Mouse (Mus musculus) heart, postnatal 0 days (tissue): Measurements from ENCODE around the gene Cryaa. TPM values are rescaled to one million over a fixed set of nuclear protein-coding genes. Genes with fewer than 3 reads are reported as not detected.
A peak's percentile ranks its signal among the peaks of the same experiment; 100 is the strongest.

Experiments used
- ATAC-seq: fragments of 200-750 bp; cut with Nextera tagmentation; 2 replicates; pipeline ENCODE4 v1.8.0; 2017; ENCODE audit warnings: low read depth, moderate number of reproducible peaks, moderate library complexity; ENCODE audit not compliant: insufficient read depth
- DNase-seq: peaks from one replicate; pipeline ENCODE4 v3.0.0-alpha.2; 2016; ENCODE audit warnings: low spot score
- H3K27ac ChIP-seq: fragments of 300-500 bp; sonication (generic); 2 replicates; pipeline ENCODE4 v1.5.1; 2014; ENCODE audit warnings: low read depth, mild to moderate bottlenecking
- H3K27me3 ChIP-seq: fragments of 300-500 bp; sonication (generic); 2 replicates; pipeline ENCODE4 v1.6.1; 2014; ENCODE audit warnings: low read length, mixed read lengths; ENCODE audit not compliant: control insufficient read depth, insufficient read depth
- H3K36me3 ChIP-seq: fragments of 300-500 bp; sonication (generic); replicated peaks from 2 replicates; pipeline ENCODE4 v1.6.1; 2014; ENCODE audit warnings: low read length, mixed read lengths; ENCODE audit not compliant: control insufficient read depth, insufficient read depth
- H3K4me1 ChIP-seq: fragments of 300-500 bp; sonication (generic); 2 replicates; pipeline ENCODE4 v1.6.1; 2014; ENCODE audit warnings: antibody characterized with exemption; ENCODE audit not compliant: control insufficient read depth, insufficient read depth
- H3K4me2 ChIP-seq: fragments of 300-500 bp; sonication (generic); 2 replicates; pipeline ENCODE4 v1.6.1; 2014; ENCODE audit warnings: low read depth, mild to moderate bottlenecking, low read length, moderate library complexity
- H3K4me3 ChIP-seq: fragments of 300-500 bp; sonication (generic); 2 replicates; pipeline ENCODE4 v1.5.1; 2014; ENCODE audit warnings: low read depth, low read length
- H3K9ac ChIP-seq: fragments of 300-500 bp; sonication (generic); replicated peaks from 2 replicates; pipeline ENCODE4 v1.6.1; 2014; ENCODE audit warnings: low read depth, low read length, mixed read lengths
- H3K9me3 ChIP-seq: fragments of 300-500 bp; sonication (generic); replicated peaks from 2 replicates; pipeline ENCODE4 v1.6.1; 2016; ENCODE audit warnings: low read length; ENCODE audit not compliant: control insufficient read depth
- CTCF ChIP-seq: IDR thresholded peaks from 2 replicates; pipeline ENCODE4 v1.5.1; 2016; ENCODE audit warnings: antibody characterized with exemption, control low read depth, low read depth
- EP300 ChIP-seq: IDR thresholded peaks from 2 replicates; pipeline ENCODE4 v1.6.1; 2016; ENCODE audit warnings: antibody characterized with exemption, low read depth
- WGBS: fragments of 180-500 bp; shearing (Covaris S2); extraction: QIAGEN DNeasy Blood & Tissue Kit; methylation state at CpG from one replicate; pipeline ENCODE4 v1.1.7; 2014; 5-methylcytosine and 5-hydroxymethylcytosine counted together
- polyA plus RNA-seq: library from polyadenylated mRNA; unstranded; fragments of >200 nt; fragmentation: Nextera tagmentation; extraction: Ambion mirVana; gene quantifications from 2 replicates; pipeline ENCODE4 v1.2.1, GENCODE M21; 2015
- total RNA-seq: library from RNA; depleted of rRNA; stranded (reverse); fragments of >200 nt; gene quantifications from 2 replicates; pipeline ENCODE4 v1.2.3, GENCODE M21; 2014; ENCODE audit warnings: low replicate concordance

Cryaa gene
- total and polyA plus RNA-seq, 2 experiments from 2014 or later, result not detected

DNA sequence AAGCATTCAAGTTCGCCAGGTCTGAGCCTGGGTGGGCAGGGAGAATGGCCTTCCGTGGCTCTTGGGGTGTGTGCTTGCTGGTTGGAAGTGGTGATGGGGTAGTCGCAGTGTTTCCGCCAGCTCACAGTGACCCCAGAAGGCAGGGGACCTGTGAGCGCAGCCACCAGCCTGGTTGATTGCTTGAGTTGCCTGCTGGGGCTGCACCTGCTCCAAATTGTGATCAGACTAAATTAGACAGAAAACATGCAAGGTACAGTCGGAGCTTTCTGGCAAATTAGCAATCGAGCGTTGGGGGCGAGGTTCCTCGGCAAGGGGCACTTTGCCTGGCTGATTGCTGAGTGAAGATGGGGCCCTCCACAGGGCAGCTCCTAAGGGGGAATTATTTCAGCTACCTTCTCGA is 20.7 kb downstream of the Cryaa start:
- ATAC-seq (no peak), DNase-seq (no peak)
- Histone ChIP-seq H3K27ac (no peak overlapping the region), H3K4me3 (no peak overlapping the region), H3K36me3 (no peaks in the 10 kb centered on the region), H3K4me1 (0 out of 2 replicates have a peak, but pooled peaks cover 4% of the 10 kb centered on the region), H3K4me2 (no peak overlapping the region), H3K9ac (no peak overlapping the region), H3K27me3 (no peaks in the 10 kb centered on the region), H3K9me3 (no peaks in the 10 kb centered on the region)
- WGBS, result 67% methylated on average over 11 of the region's 11 CpGs
- TF ChIP-seq EP300 (no peak), CTCF (no peak)

- H3K4me2 ChIP-seq, result no peak overlapping the region
- no peak overlapping the region for H3K4me3 ChIP-seq
- TF ChIP-seq CTCF (no peak), EP300 (no peak)
- no peak overlapping the region for H3K27ac ChIP-seq
- WGBS, result 53% methylated on average over 6 of the region's 6 CpGs
- DNase-seq, result no peak
- no peaks in the 10 kb centered on the region for H3K9me3 ChIP-seq
- ATAC-seq, result peak; percentile 49
- H3K4me1 ChIP-seq, result 0 out of 2 replicates have a peak, but pooled peaks cover 7% of the 10 kb centered on the region
- H3K9ac ChIP-seq, result no peak overlapping the region
- no peaks in the 10 kb centered on the region for H3K27me3 ChIP-seq
- no peaks in the 10 kb centered on the region for H3K36me3 ChIP-seq
These were observed 25.8 kb downstream of the Cryaa start for GRCm38 (mm10) chr17:31703276-31703980.

GRCm38 (mm10) chr17:31705271-31706020 is 27.8 kb downstream of the Cryaa start:
- TF ChIP-seq CTCF (no peak), EP300 (no peak)
- Histone ChIP-seq H3K4me3 (no peak overlapping the region), H3K27me3 (no peaks in the 10 kb centered on the region), H3K9me3 (no peaks in the 10 kb centered on the region), H3K4me1 (0 out of 2 replicates have a peak, but pooled peaks cover 7% of the 10 kb centered on the region), H3K9ac (no peak overlapping the region), H3K27ac (no peak overlapping the region), H3K4me2 (no peak overlapping the region), H3K36me3 (no peaks in the 10 kb centered on the region)
- ATAC-seq, result no peak
- 73% methylated on average over 20 of the region's 20 CpGs for whole genome bisulfite sequencing
- no peak for DNase-seq

DNA sequence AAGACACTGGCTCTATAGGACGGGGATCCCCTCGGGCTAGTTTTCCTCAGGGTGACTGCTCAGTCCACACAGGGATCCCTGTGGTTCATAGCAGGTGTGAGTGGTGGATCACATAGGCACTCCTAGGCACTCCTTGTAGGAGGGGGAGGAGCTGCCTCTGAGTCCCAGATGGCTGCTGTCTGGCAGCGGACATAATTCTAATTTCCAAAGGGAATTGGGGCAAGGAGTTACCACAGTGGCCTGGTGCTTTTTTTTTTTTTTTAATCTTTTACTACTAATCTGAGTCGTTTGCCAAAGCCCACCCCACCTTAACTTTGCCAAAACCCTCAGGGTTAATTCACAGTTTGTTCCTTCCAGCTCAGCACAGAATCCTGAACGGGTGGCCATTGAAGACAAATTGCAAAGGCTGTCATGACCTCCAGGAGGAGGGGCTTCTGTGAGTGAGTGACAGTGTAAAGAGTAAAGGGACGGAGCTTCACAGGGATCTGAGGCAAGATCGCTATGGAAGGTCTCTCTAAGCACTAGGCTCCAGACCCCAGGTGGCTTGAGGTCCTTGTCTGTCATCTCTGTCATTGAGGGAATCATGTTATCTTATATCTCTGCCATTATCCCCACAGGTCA is 31.6 kb downstream of the Cryaa start:
- ATAC-seq, result no peak
- no peak for TF ChIP-seq EP300
- TF ChIP-seq CTCF, result no peak
- Histone ChIP-seq H3K4me3 (no peak overlapping the region), H3K27ac (no peak overlapping the region), H3K4me2 (no peak overlapping the region), H3K9ac (no peak overlapping the region), H3K9me3 (no peaks in the 10 kb centered on the region), H3K36me3 (no peaks in the 10 kb centered on the region), H3K4me1 (no peaks in the 10 kb centered on the region), H3K27me3 (no peaks in the 10 kb centered on the region)
- 66% methylated on average over 7 of the region's 7 CpGs for WGBS
- no peak for DNase-seq

DNA sequence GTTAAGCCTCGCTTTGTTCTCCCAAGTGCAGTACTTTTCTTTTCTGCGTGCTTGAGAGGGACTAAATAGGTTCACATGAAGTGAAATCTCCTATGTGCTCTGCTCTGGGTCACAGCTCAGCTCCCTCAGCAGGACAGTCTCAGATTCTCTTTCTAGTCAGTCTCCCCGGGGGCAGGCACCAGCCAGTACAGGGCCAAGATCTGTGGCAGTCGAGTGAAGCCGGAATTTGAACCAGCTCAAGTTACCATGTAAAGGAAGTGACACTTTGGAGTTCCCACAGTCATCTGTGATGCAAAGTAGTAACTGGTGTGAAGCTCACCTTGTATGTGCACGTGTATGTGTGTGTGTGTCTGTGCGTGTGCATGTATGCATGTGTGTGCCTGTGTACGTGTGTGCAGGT is 32.8 kb downstream of the Cryaa start:
- DNase-seq (no peak), ATAC-seq (no peak)
- Histone ChIP-seq H3K36me3 (no peaks in the 10 kb centered on the region), H3K9me3 (no peaks in the 10 kb centered on the region), H3K9ac (no peak overlapping the region), H3K27ac (no peak overlapping the region), H3K4me1 (no peaks in the 10 kb centered on the region), H3K4me2 (no peak overlapping the region), H3K4me3 (no peak overlapping the region), H3K27me3 (no peaks in the 10 kb centered on the region)
- WGBS, result 71% methylated on average over 8 of the region's 8 CpGs
- TF ChIP-seq CTCF, result no peak
- no peak for TF ChIP-seq EP300
